14 mouse cellular contexts compared by ENCODE assay signal in the genomic region with DNA sequence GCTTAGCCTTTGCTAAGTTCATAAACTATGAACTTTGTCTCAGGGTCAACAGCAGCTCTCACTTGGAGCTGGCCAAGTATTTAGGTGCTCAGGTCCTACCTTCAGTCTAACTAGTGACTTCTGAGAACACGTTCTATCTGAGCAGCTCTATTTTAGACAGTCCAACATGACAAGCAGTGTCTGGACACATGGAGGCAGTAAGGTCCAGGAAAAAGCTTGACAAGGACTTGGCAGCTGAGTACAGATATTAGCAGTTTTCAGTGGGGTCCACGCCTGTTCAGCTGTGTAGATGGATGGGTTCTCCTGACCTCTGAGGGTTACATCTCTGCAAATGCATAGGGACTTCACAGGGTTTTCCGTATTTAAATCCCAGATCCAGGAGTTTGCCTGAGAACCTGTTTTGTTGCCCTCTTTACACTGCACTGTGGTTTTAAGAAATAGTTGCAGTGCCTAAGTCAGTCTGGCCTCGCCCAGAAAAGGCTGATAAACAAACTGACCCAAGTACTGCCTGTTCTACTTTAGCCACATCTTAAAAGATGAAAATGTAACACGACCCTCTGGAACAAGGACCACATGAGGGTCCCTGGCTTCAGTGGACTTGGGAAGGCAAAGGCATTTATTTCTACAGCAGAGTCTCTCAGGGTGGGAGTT.
A peak's percentile ranks its signal among the peaks of the same experiment; 100 is the strongest.
DNase-seq lines count a peak whose midpoint lies in the region; ATAC-seq and TF ChIP-seq lines count a peak whose summit lies in the region.
"Had no signal": no experiment of that assay in that cellular context is flagged by ENCODE, and none has a peak within 500 bp of the region (broad histone marks: within the 10 kb centered on the region; RNA-seq: fewer than 3 reads in every experiment).

No protein-coding gene starts in this region.

- peaks cover 6% of the 10 kb centered on the region for H3K36me3 ChIP-seq in heart, adult 2 months (ENCODE audit: control insufficient read depth, insufficient read depth, low read length)
- peaks cover 6% of the 10 kb centered on the region; the same call in 1 of the 2 replicates for H3K36me3 ChIP-seq in liver, embryonic 13.5 days
- no peaks in the 10 kb centered on the region for H3K36me3 ChIP-seq in stomach, embryonic 16.5 days (ENCODE audit: control insufficient read depth, insufficient read depth, low read length)
- H3K36me3 ChIP-seq: neural tube, embryonic 13.5 days had no signal

- peak overlapping the region; percentile 63 for H3K27ac ChIP-seq in heart, adult 2 months
- peak overlapping the region; percentile 48 for H3K27ac ChIP-seq in liver, embryonic 13.5 days
- peak overlapping the region; percentile 94 for H3K27ac ChIP-seq in stomach, embryonic 16.5 days (ENCODE audit: low read length)
- H3K27ac ChIP-seq: left cerebral cortex, adult 2 months; neural tube, embryonic 13.5 days had no signal

- peaks cover 23% of the 10 kb centered on the region for H3K4me1 ChIP-seq in heart, adult 2 months (ENCODE audit: control insufficient read depth, insufficient read depth, low read length)
- H3K4me1 ChIP-seq in lung, adult 2 months (ENCODE audit: control insufficient read depth, insufficient read depth, low read length), result peaks cover 35% of the 10 kb centered on the region
- peaks cover 66% of the 10 kb centered on the region for H3K4me1 ChIP-seq in liver, embryonic 13.5 days (replicated peaks)
- H3K4me1 ChIP-seq in stomach, embryonic 16.5 days (ENCODE audit: control insufficient read depth, insufficient read depth, low read length), result peaks cover 57% of the 10 kb centered on the region

- peak; percentile 60 for TF ChIP-seq CTCF in heart, adult 2 months (IDR thresholded peaks at IDR 0.05)
- TF ChIP-seq CTCF in lung, adult 2 months (IDR thresholded peaks at IDR 0.05; ENCODE audit: insufficient read depth, low read length), result 0 out of 2 replicates have a peak, but pooled peaks have one; percentile 7

- no peaks in the 10 kb centered on the region for H3K27me3 ChIP-seq in heart, adult 2 months (ENCODE audit: control insufficient read depth, insufficient read depth, low read length)
- no peaks in the 10 kb centered on the region for H3K27me3 ChIP-seq in liver, embryonic 13.5 days
- H3K27me3 ChIP-seq in stomach, embryonic 16.5 days (ENCODE audit: control insufficient read depth, insufficient read depth, low read length), result no peaks in the 10 kb centered on the region
- H3K27me3 ChIP-seq: embryonic facial prominence, embryonic 13.5 days; neural tube, embryonic 13.5 days had no signal

- no peak overlapping the region for H3K4me2 ChIP-seq in liver, embryonic 13.5 days
- no peak overlapping the region for H3K4me2 ChIP-seq in stomach, embryonic 16.5 days (ENCODE audit: low read depth, low read length)
- H3K4me2 ChIP-seq: embryonic facial prominence, embryonic 13.5 days; neural tube, embryonic 13.5 days had no signal

- H3K4me3 ChIP-seq in heart, adult 2 months, result no peak overlapping the region
- no peak overlapping the region for H3K4me3 ChIP-seq in lung, adult 2 months (replicated peaks; ENCODE audit: extremely low read depth, low read depth, low read length)
- H3K4me3 ChIP-seq in liver, embryonic 13.5 days (replicated peaks), result no peak overlapping the region
- no peak overlapping the region for H3K4me3 ChIP-seq in stomach, embryonic 16.5 days (replicated peaks; ENCODE audit: low read length)
- H3K4me3 ChIP-seq: embryonic facial prominence, embryonic 13.5 days; left cerebral cortex, adult 2 months; neural tube, embryonic 13.5 days had no signal

- ATAC-seq in liver, embryonic 13.5 days (ENCODE audit: low read depth), result no peak
- ATAC-seq in stomach, embryonic 16.5 days (ENCODE audit: insufficient read depth, low FRiP score), result no peak
- no peak for ATAC-seq in megakaryocyte, adult 5-6 weeks (ENCODE audit: poor library complexity, severe bottlenecking)
- ATAC-seq: inflammation-experienced regulatory T-cells, adult 6 months had no signal

- 51% methylated on average over 5 of the region's 5 CpGs for WGBS in heart, adult 2 months
- WGBS in lung, adult 2 months, result 33% methylated on average over 5 of the region's 5 CpGs
- WGBS in liver, embryonic 13.5 days (ENCODE audit: insufficient replicate concordance), result 50% methylated on average over 5 of the region's 5 CpGs
- WGBS in stomach, embryonic 16.5 days, result 41% methylated on average over 5 of the region's 5 CpGs

- DNase-seq in heart, adult 2 months, result peak in 1 of 2 experiments; percentile 36
- no peak for DNase-seq in heart, postnatal 25 days (ENCODE audit: low spot score)
- DNase-seq in lung, adult 2 months, result no peak
- DNase-seq in lung, postnatal 14 days, result no peak
- DNase-seq in liver, embryonic 13.5 days, result no peak
- DNase-seq in right cerebral cortex, adult 2 months (ENCODE audit: low spot score in 2 of 2), result no peak
- DNase-seq: adrenal gland, adult 2 months; cerebellum, adult 8-10 months had no signal

- TF ChIP-seq POLR2A in heart, adult 2 months (IDR thresholded peaks at IDR 0.05; ENCODE audit: insufficient read depth, low read depth, low read length), result no peak
- no peak for TF ChIP-seq POLR2A in lung, adult 2 months (IDR thresholded peaks at IDR 0.05; ENCODE audit: borderline replicate concordance, extremely low read depth, low read depth, low read length)

- intact Hi-C loops in heart, adult 2 months (cut with DNase I), result loop anchor here (5.0 kb wide), 1 partner anchor 122 kb away; no protein-coding TSS in a partner anchor
- intact Hi-C loops in heart, postnatal 25 days (cut with DNase I), result no loop called here

- no peaks in the 10 kb centered on the region for H3K9me3 ChIP-seq in liver, embryonic 13.5 days (replicated peaks)
- H3K9me3 ChIP-seq in stomach, embryonic 16.5 days (replicated peaks; ENCODE audit: control insufficient read depth, low read length), result no peaks in the 10 kb centered on the region
- H3K9me3 ChIP-seq: embryonic facial prominence, embryonic 13.5 days; neural tube, embryonic 13.5 days had no signal

- 0 out of 2 replicates have a peak, but pooled peaks have one; percentile 44 for TF ChIP-seq EP300 in heart, adult 2 months (IDR thresholded peaks at IDR 0.05; ENCODE audit: insufficient read depth, low read depth, low read length)

- H3K9ac ChIP-seq in heart, adult 2 months (ENCODE audit: low read depth, low read length), result peak overlapping the region; percentile 24
- H3K9ac ChIP-seq in liver, embryonic 13.5 days, result no peak overlapping the region
- H3K9ac ChIP-seq in stomach, embryonic 16.5 days (ENCODE audit: low read length), result peak overlapping the region; percentile 48; the same call in 1 of the 2 replicates
- H3K9ac ChIP-seq: embryonic facial prominence, embryonic 13.5 days; neural tube, embryonic 13.5 days had no signal

- no peaks in the 10 kb centered on the region for H3K79me2 ChIP-seq in heart, adult 2 months (replicated peaks; ENCODE audit: control insufficient read depth, insufficient read depth, low read length)
